Mouse (Mus musculus): ENCODE data around the gene Plvap. TPM values are rescaled to one million over a fixed set of nuclear protein-coding genes. Genes with fewer than 3 reads are reported as not detected.

The Plvap gene
- polyA plus RNA-seq, 1 experiment from 2014 or later = 265 TPM

DNA sequence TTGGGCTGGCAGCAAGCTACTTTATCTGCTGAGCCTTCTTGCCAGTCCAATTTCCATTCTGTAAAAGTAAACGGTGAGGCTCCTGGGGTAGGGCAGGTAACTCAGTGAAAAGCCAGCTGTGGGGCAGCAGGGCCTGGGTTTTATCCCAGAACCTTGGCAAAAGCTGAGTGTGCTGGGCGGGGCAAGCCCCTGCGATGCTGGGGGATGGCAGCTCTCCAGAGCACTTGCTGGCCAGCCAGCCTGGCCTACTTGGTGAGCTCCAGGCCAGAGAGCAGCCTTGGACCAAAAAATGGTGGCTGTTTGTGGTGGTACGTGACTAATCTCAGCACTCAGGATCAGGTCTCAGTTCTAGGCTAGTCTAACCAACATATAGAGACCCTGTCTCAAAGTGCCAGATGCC is 5.6 kb downstream of the Plvap start:
- no peak for TF ChIP-seq EP300 (IDR thresholded peaks at IDR 0.05)
- TF ChIP-seq CTCF (IDR thresholded peaks at IDR 0.05) = no peak
- Histone ChIP-seq H3K27me3 (replicated peaks; ENCODE audit: insufficient read depth, low read length) (peaks cover 14% of the 10 kb centered on the region), H3K4me1 (ENCODE audit: insufficient read depth, low read depth, low read length) (no peaks in the 10 kb centered on the region), H3K4me2 (replicated peaks; ENCODE audit: low read depth, low read length) (no peak overlapping the region), H3K4me3 (ENCODE audit: low read depth, low read length) (no peak overlapping the region), H3K36me3 (ENCODE audit: insufficient read depth, low read length) (no peaks in the 10 kb centered on the region), H3K9me3 (ENCODE audit: low read length) (no peaks in the 10 kb centered on the region), H3K9ac (replicated peaks; ENCODE audit: low read depth) (no peak overlapping the region), H3K27ac (ENCODE audit: low read length) (no peak overlapping the region)
- DNase-seq (ENCODE audit: low spot score) (no peak), ATAC-seq (no peak)
- 63% methylated on average over 4 of the region's 4 CpGs for WGBS

DNA sequence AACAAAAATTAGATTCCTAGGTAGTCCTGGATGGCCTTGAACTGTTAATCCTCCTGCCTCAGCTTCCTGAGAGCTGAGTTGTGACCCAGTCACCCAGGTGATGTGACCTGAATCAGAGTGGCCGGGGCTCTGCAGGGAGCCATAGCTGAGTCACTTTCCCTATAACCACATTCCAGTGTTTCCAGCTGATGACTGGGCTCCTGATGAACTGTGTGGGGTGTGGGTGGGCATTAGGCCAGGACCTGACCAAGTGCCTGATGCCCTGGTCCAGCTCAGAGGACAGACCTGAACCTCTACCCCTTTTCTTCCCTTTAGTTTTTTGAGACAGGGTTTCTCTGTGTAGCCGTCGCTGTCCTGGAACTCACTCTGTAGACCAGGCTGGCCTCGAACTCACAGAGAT is 6.2 kb downstream of the Plvap start:
- no peak overlapping the region for H3K4me2 ChIP-seq (replicated peaks; ENCODE audit: low read depth, low read length)
- no peaks in the 10 kb centered on the region for H3K9me3 ChIP-seq (ENCODE audit: low read length)
- TF ChIP-seq EP300 (IDR thresholded peaks at IDR 0.05) (no peak), CTCF (IDR thresholded peaks at IDR 0.05) (no peak)
- H3K27ac ChIP-seq (ENCODE audit: low read length) = no peak overlapping the region
- no peaks in the 10 kb centered on the region for H3K36me3 ChIP-seq (ENCODE audit: insufficient read depth, low read length)
- no peaks in the 10 kb centered on the region for H3K4me1 ChIP-seq (ENCODE audit: insufficient read depth, low read depth, low read length)
- ATAC-seq (no peak), DNase-seq (ENCODE audit: low spot score) (no peak)
- H3K9ac ChIP-seq (replicated peaks; ENCODE audit: low read depth) = no peak overlapping the region
- peaks cover 14% of the 10 kb centered on the region for H3K27me3 ChIP-seq (replicated peaks; ENCODE audit: insufficient read depth, low read length)
- no peak overlapping the region for H3K4me3 ChIP-seq (ENCODE audit: low read depth, low read length)
- 90% methylated on average over 4 of the region's 4 CpGs for WGBS

DNA sequence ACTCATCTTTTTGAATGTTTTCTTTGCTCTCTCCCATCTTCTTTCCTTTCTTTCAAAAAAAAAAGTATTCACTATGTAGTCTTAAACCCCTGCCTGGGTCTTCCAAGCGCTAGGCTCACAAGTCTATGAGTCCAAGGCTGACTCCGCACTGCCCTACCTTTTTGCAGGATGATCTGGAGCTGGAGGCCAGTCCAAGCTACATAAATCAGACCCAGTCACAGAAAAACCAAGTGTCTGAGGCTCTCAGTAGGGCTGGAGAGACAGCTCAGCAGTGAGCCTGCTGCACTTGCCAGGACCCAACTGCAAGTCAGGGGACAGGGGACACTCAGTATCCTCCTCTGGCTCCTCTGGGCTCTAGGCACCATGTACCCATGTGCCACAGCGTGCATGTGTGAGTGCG is 7.2 kb downstream of the Plvap start:
- Histone ChIP-seq H3K9me3 (ENCODE audit: low read length) (no peaks in the 10 kb centered on the region), H3K4me3 (ENCODE audit: low read depth, low read length) (no peak overlapping the region), H3K4me1 (ENCODE audit: insufficient read depth, low read depth, low read length) (0 out of 2 replicates have a peak, but pooled peaks cover under 1% of the 10 kb centered on the region), H3K4me2 (replicated peaks; ENCODE audit: low read depth, low read length) (no peak overlapping the region), H3K36me3 (ENCODE audit: insufficient read depth, low read length) (no peaks in the 10 kb centered on the region), H3K27me3 (replicated peaks; ENCODE audit: insufficient read depth, low read length) (peaks cover 11% of the 10 kb centered on the region), H3K27ac (ENCODE audit: low read length) (no peak overlapping the region), H3K9ac (replicated peaks; ENCODE audit: low read depth) (no peak overlapping the region)
- DNase-seq (ENCODE audit: low spot score) (no peak), ATAC-seq (no peak)
- 89% methylated on average over 4 of the region's 4 CpGs for WGBS
- TF ChIP-seq CTCF (IDR thresholded peaks at IDR 0.05) = no peak
- no peak for TF ChIP-seq EP300 (IDR thresholded peaks at IDR 0.05)

DNA sequence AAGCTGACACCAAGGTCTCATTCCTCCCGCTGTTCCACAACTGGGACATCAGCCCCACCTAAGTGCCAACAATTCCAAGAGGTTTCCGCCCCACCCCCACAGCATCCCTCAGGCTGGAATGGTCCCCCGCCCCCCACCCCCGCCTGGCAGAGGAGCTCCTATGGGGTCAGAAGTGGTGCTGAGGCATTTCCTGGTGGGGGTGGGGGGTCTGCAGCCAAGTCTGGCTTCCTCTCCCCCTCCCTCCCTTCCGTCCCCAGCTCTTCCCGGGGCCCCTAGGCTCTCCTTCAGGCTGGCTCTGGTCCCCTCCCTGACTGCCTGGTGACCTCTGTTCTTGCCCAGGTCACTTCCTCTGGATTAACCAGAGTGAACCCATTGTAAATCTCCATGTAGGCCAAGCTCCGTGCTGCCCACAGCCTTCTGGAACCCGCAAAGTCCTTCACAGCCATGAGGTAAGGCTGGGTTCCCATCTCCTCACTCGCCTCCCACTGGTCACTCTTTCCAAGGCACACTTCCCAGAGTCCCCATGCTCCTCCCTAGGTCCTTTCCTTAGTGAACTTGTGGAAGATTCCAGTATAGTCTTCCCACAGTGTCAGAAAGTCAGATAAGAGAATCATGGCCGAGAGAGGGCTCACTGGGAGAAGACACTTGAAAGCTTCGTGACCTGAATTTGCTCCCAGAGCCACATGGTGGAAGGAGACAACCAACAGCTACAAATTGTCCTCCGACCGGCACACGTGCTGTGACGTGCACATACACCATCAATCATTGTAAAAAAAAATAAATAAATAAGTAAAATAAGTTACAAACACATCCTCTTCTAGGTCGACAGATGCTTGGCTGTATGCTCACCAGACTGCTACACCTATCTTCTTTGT is 12.5 kb downstream of the Plvap start:
- Histone ChIP-seq H3K27me3 (replicated peaks; ENCODE audit: insufficient read depth, low read length) (no peaks in the 10 kb centered on the region), H3K9ac (replicated peaks; ENCODE audit: low read depth) (no peak overlapping the region), H3K36me3 (ENCODE audit: insufficient read depth, low read length) (no peaks in the 10 kb centered on the region), H3K9me3 (ENCODE audit: low read length) (no peaks in the 10 kb centered on the region), H3K4me3 (ENCODE audit: low read depth, low read length) (no peak overlapping the region), H3K4me2 (replicated peaks; ENCODE audit: low read depth, low read length) (no peak overlapping the region), H3K27ac (ENCODE audit: low read length) (peak overlapping the region; percentile 65), H3K4me1 (ENCODE audit: insufficient read depth, low read depth, low read length) (peaks cover 13% of the 10 kb centered on the region)
- 26% methylated on average over 13 of the region's 16 CpGs for WGBS
- ATAC-seq (peak; percentile 47), DNase-seq (ENCODE audit: low spot score) (peak; percentile 64)
- TF ChIP-seq CTCF (IDR thresholded peaks at IDR 0.05) (0 out of 2 replicates have a peak, but pooled peaks have one; percentile 13), EP300 (IDR thresholded peaks at IDR 0.05) (no peak)

DNA sequence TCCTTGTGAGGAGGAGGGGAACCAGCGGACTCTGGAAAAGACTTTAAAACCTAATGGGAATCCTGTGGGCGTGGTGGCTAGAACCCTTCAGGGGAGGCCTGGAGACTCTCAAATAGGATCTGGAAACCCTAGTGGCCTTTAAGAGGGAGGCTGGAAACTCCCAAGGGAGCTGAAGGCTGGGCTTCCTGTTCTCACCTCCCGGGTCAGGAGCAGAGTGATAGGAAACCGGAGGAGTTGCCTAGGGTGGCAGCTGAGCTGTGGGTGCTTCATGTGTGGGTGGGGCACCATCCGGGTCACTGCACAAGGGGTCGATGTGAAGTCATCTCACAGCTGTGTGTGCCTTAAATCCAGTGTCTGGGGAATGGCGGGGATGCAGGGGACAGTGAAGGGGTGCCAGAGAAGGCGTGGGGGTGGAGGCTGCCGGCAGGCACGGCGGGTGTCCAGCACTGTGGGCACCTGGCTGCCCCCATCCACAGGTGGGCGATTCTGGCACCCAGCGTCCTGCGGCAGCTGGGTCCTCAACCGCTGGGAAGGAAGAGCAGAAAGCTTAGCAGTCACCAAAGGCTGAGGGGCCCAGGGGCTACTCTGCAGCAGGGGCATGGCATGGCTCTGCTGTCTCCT is 13.6 kb downstream of the Plvap start:
- Histone ChIP-seq H3K27ac (ENCODE audit: low read length) (peak overlapping the region; percentile 52), H3K9me3 (ENCODE audit: low read length) (no peaks in the 10 kb centered on the region), H3K4me2 (replicated peaks; ENCODE audit: low read depth, low read length) (0 out of 2 replicates have a peak overlapping the region, but pooled peaks have one; percentile 5), H3K9ac (replicated peaks; ENCODE audit: low read depth) (no peak overlapping the region), H3K36me3 (ENCODE audit: insufficient read depth, low read length) (no peaks in the 10 kb centered on the region), H3K4me3 (ENCODE audit: low read depth, low read length) (no peak overlapping the region), H3K27me3 (replicated peaks; ENCODE audit: insufficient read depth, low read length) (no peaks in the 10 kb centered on the region), H3K4me1 (ENCODE audit: insufficient read depth, low read depth, low read length) (peaks cover 13% of the 10 kb centered on the region)
- ATAC-seq (peak; percentile 48), DNase-seq (ENCODE audit: low spot score) (peak; percentile 57)
- 19% methylated on average over 13 of the region's 15 CpGs for WGBS
- TF ChIP-seq CTCF (IDR thresholded peaks at IDR 0.05) (0 out of 2 replicates have a peak, but pooled peaks have one; percentile 0), EP300 (IDR thresholded peaks at IDR 0.05) (0 out of 2 replicates have a peak, but pooled peaks have one; percentile 33)

DNA sequence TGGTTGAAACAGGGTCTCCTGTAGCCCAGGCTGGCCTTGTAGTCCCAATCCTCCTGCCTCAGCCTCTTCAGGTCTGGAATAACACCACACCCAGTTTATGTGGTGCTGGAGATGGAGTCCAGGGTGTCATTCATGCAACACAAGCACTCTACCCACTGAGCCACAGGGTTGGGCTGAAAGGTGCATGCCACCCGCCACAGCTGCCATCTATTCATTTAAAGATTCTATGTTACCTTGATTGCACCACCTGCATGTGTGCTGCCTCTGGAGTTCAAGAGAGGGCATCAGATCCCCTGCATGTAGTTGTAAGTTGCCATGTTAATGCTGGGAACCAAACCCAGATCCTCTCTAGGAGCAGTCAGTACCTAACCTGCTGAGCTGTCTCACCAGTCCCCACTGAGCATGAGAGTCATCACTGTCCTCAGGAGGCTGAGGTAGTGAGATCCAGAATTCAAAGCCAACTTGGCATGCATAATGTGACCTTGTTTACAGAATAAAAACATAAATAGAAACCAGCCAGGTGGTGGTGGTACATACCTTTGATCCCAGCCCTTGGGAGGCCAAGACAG is 14.4 kb downstream of the Plvap start:
- TF ChIP-seq CTCF (IDR thresholded peaks at IDR 0.05) (no peak), EP300 (IDR thresholded peaks at IDR 0.05) (no peak)
- no peak for DNase-seq (ENCODE audit: low spot score)
- peak overlapping the region; percentile 58; the same call in 1 of the 2 replicates for H3K27ac ChIP-seq (ENCODE audit: low read length)
- no peaks in the 10 kb centered on the region for H3K9me3 ChIP-seq (ENCODE audit: low read length)
- H3K9ac ChIP-seq (replicated peaks; ENCODE audit: low read depth) = no peak overlapping the region
- no peaks in the 10 kb centered on the region for H3K27me3 ChIP-seq (replicated peaks; ENCODE audit: insufficient read depth, low read length)
- H3K4me3 ChIP-seq (ENCODE audit: low read depth, low read length) = no peak overlapping the region
- H3K4me1 ChIP-seq (ENCODE audit: insufficient read depth, low read depth, low read length) = peaks cover 13% of the 10 kb centered on the region
- peaks cover 5% of the 10 kb centered on the region; the same call in 1 of the 2 replicates for H3K36me3 ChIP-seq (ENCODE audit: insufficient read depth, low read length)
- 88% methylated on average over 1 of the region's 1 CpGs for WGBS
- H3K4me2 ChIP-seq (replicated peaks; ENCODE audit: low read depth, low read length) = no peak overlapping the region
- ATAC-seq = no peak

Data from lung, postnatal 0 days (tissue).